Mouse (Mus musculus): ENCODE data around the gene B3galt1.

B3galt1 gene

GRCm38 (mm10) chr2:68005711-68006110 is 440.0 kb downstream of the B3galt1 start:
- no peaks in the 10 kb centered on the region for H3K9me3 ChIP-seq (ENCODE audit: low read length)
- no peaks in the 10 kb centered on the region for H3K4me1 ChIP-seq (replicated peaks; ENCODE audit: low read depth, low read length)
- no peaks in the 10 kb centered on the region for H3K36me3 ChIP-seq (ENCODE audit: insufficient read depth, low read length)
- no peak overlapping the region for H3K4me3 ChIP-seq (replicated peaks; ENCODE audit: low read length)
- no peak for TF ChIP-seq POU5F1 (IDR thresholded peaks at IDR 0.05; ENCODE audit: borderline replicate concordance, low read length)
- TF ChIP-seq CTCF (conservative IDR thresholded peaks at IDR 0.05; ENCODE audit: low read length) = no peak
- no peak for TF ChIP-seq NANOG (IDR thresholded peaks at IDR 0.05; ENCODE audit: borderline replicate concordance, low read length)
- no peaks in the 10 kb centered on the region for H3K27me3 ChIP-seq (ENCODE audit: insufficient read depth, low read length)

- Histone ChIP-seq H3K27me3 (ENCODE audit: insufficient read depth, low read length) (no peaks in the 10 kb centered on the region), H3K9me3 (ENCODE audit: low read length) (no peaks in the 10 kb centered on the region), H3K36me3 (ENCODE audit: insufficient read depth, low read length) (no peaks in the 10 kb centered on the region), H3K4me3 (replicated peaks; ENCODE audit: low read length) (no peak overlapping the region), H3K4me1 (replicated peaks; ENCODE audit: low read depth, low read length) (no peaks in the 10 kb centered on the region)
- TF ChIP-seq CTCF (conservative IDR thresholded peaks at IDR 0.05; ENCODE audit: low read length) (no peak), POU5F1 (IDR thresholded peaks at IDR 0.05; ENCODE audit: borderline replicate concordance, low read length) (no peak), NANOG (IDR thresholded peaks at IDR 0.05; ENCODE audit: borderline replicate concordance, low read length) (no peak)
Measured at GRCm38 (mm10) chr2:68011336-68011735, 445.7 kb downstream of the B3galt1 start.

GRCm38 (mm10) chr2:68020251-68020680 is 454.6 kb downstream of the B3galt1 start:
- Histone ChIP-seq H3K9me3 (ENCODE audit: low read length) (no peaks in the 10 kb centered on the region), H3K4me1 (replicated peaks; ENCODE audit: low read depth, low read length) (no peaks in the 10 kb centered on the region), H3K27me3 (ENCODE audit: insufficient read depth, low read length) (no peaks in the 10 kb centered on the region), H3K4me3 (replicated peaks; ENCODE audit: low read length) (no peak overlapping the region), H3K36me3 (ENCODE audit: insufficient read depth, low read length) (no peaks in the 10 kb centered on the region)
- TF ChIP-seq NANOG (IDR thresholded peaks at IDR 0.05; ENCODE audit: borderline replicate concordance, low read length) (no peak), POU5F1 (IDR thresholded peaks at IDR 0.05; ENCODE audit: borderline replicate concordance, low read length) (no peak), CTCF (conservative IDR thresholded peaks at IDR 0.05; ENCODE audit: low read length) (no peak)

GRCm38 (mm10) chr2:68021541-68022152 is 456.0 kb downstream of the B3galt1 start:
- Histone ChIP-seq H3K36me3 (ENCODE audit: insufficient read depth, low read length) (no peaks in the 10 kb centered on the region), H3K9me3 (ENCODE audit: low read length) (no peaks in the 10 kb centered on the region), H3K4me1 (replicated peaks; ENCODE audit: low read depth, low read length) (no peaks in the 10 kb centered on the region), H3K27me3 (ENCODE audit: insufficient read depth, low read length) (no peaks in the 10 kb centered on the region), H3K4me3 (replicated peaks; ENCODE audit: low read length) (no peak overlapping the region)
- TF ChIP-seq NANOG (IDR thresholded peaks at IDR 0.05; ENCODE audit: borderline replicate concordance, low read length) (no peak), POU5F1 (IDR thresholded peaks at IDR 0.05; ENCODE audit: borderline replicate concordance, low read length) (no peak), CTCF (conservative IDR thresholded peaks at IDR 0.05; ENCODE audit: low read length) (no peak)

- no peak for TF ChIP-seq CTCF (conservative IDR thresholded peaks at IDR 0.05; ENCODE audit: low read length)
- TF ChIP-seq NANOG (IDR thresholded peaks at IDR 0.05; ENCODE audit: borderline replicate concordance, low read length) = no peak
- TF ChIP-seq POU5F1 (IDR thresholded peaks at IDR 0.05; ENCODE audit: borderline replicate concordance, low read length) = no peak
- Histone ChIP-seq H3K36me3 (ENCODE audit: insufficient read depth, low read length) (no peaks in the 10 kb centered on the region), H3K9me3 (ENCODE audit: low read length) (no peaks in the 10 kb centered on the region), H3K4me3 (replicated peaks; ENCODE audit: low read length) (no peak overlapping the region), H3K4me1 (replicated peaks; ENCODE audit: low read depth, low read length) (no peaks in the 10 kb centered on the region), H3K27me3 (ENCODE audit: insufficient read depth, low read length) (no peaks in the 10 kb centered on the region)
Measured at GRCm38 (mm10) chr2:68028811-68029210, 463.1 kb downstream of the B3galt1 start.

GRCm38 (mm10) chr2:68034711-68035110 is 469.0 kb downstream of the B3galt1 start:
- TF ChIP-seq POU5F1 (IDR thresholded peaks at IDR 0.05; ENCODE audit: borderline replicate concordance, low read length) (no peak), CTCF (conservative IDR thresholded peaks at IDR 0.05; ENCODE audit: low read length) (no peak), NANOG (IDR thresholded peaks at IDR 0.05; ENCODE audit: borderline replicate concordance, low read length) (no peak)
- H3K4me1 ChIP-seq (replicated peaks; ENCODE audit: low read depth, low read length) = no peaks in the 10 kb centered on the region
- H3K4me3 ChIP-seq (replicated peaks; ENCODE audit: low read length) = no peak overlapping the region
- no peaks in the 10 kb centered on the region for H3K9me3 ChIP-seq (ENCODE audit: low read length)
- H3K36me3 ChIP-seq (ENCODE audit: insufficient read depth, low read length) = no peaks in the 10 kb centered on the region
- H3K27me3 ChIP-seq (ENCODE audit: insufficient read depth, low read length) = no peaks in the 10 kb centered on the region

- Histone ChIP-seq H3K4me1 (replicated peaks; ENCODE audit: low read depth, low read length) (no peaks in the 10 kb centered on the region), H3K27me3 (ENCODE audit: insufficient read depth, low read length) (no peaks in the 10 kb centered on the region), H3K4me3 (replicated peaks; ENCODE audit: low read length) (no peak overlapping the region), H3K36me3 (ENCODE audit: insufficient read depth, low read length) (no peaks in the 10 kb centered on the region), H3K9me3 (ENCODE audit: low read length) (no peaks in the 10 kb centered on the region)
- TF ChIP-seq POU5F1 (IDR thresholded peaks at IDR 0.05; ENCODE audit: borderline replicate concordance, low read length) (no peak), CTCF (conservative IDR thresholded peaks at IDR 0.05; ENCODE audit: low read length) (no peak), NANOG (IDR thresholded peaks at IDR 0.05; ENCODE audit: borderline replicate concordance, low read length) (no peak)
Measured at GRCm38 (mm10) chr2:68040752-68041151, 475.1 kb downstream of the B3galt1 start.

- H3K27me3 ChIP-seq (ENCODE audit: insufficient read depth, low read length) = no peaks in the 10 kb centered on the region
Measured at GRCm38 (mm10) chr2:68052481-68052880, 486.8 kb downstream of the B3galt1 start.

GRCm38 (mm10) chr2:68053243-68053642 is 487.6 kb downstream of the B3galt1 start:
- Histone ChIP-seq H3K36me3 (ENCODE audit: insufficient read depth, low read length) (no peaks in the 10 kb centered on the region), H3K27me3 (ENCODE audit: insufficient read depth, low read length) (no peaks in the 10 kb centered on the region), H3K4me3 (replicated peaks; ENCODE audit: low read length) (no peak overlapping the region), H3K4me1 (replicated peaks; ENCODE audit: low read depth, low read length) (no peaks in the 10 kb centered on the region), H3K9me3 (ENCODE audit: low read length) (no peaks in the 10 kb centered on the region)
- TF ChIP-seq POU5F1 (IDR thresholded peaks at IDR 0.05; ENCODE audit: borderline replicate concordance, low read length) = no peak

More at GRCm38 (mm10) chr2:68052481-68052880, 486.8 kb downstream of the B3galt1 start:
- Histone ChIP-seq H3K4me3 (replicated peaks; ENCODE audit: low read length) (no peak overlapping the region), H3K9me3 (ENCODE audit: low read length) (no peaks in the 10 kb centered on the region), H3K36me3 (ENCODE audit: insufficient read depth, low read length) (no peaks in the 10 kb centered on the region), H3K4me1 (replicated peaks; ENCODE audit: low read depth, low read length) (no peaks in the 10 kb centered on the region)
- TF ChIP-seq NANOG (IDR thresholded peaks at IDR 0.05; ENCODE audit: borderline replicate concordance, low read length) (no peak), CTCF (conservative IDR thresholded peaks at IDR 0.05; ENCODE audit: low read length) (no peak), POU5F1 (IDR thresholded peaks at IDR 0.05; ENCODE audit: borderline replicate concordance, low read length) (no peak)
